Comparison of ENCODE assay signal across 10 mouse cellular contexts in genomic region chr10:39162666-39163484, GRCm38 (mm10). TPM values are rescaled to one million over a fixed set of nuclear protein-coding genes. Genes with fewer than 3 reads are reported as not detected.
DNase-seq lines count a peak whose midpoint lies in the region; ATAC-seq and TF ChIP-seq lines count a peak whose summit lies in the region.
"Had no signal": no experiment of that assay in that cellular context is flagged by ENCODE, and none has a peak within 500 bp of the region (broad histone marks: within the 10 kb centered on the region; RNA-seq: fewer than 3 reads in every experiment).

No protein-coding gene starts in this region.

- H3K27ac ChIP-seq in forebrain, postnatal 0 days (ENCODE audit: low read depth, low read length), result no peak overlapping the region
- H3K27ac ChIP-seq in forebrain, embryonic 12.5 days, result no peak overlapping the region
- H3K27ac ChIP-seq in limb, embryonic 13.5 days, result no peak overlapping the region

- no peaks in the 10 kb centered on the region for H3K27me3 ChIP-seq in forebrain, postnatal 0 days (ENCODE audit: insufficient read depth, low read length)
- H3K27me3 ChIP-seq in forebrain, embryonic 12.5 days, result peaks cover 8% of the 10 kb centered on the region
- no peaks in the 10 kb centered on the region for H3K27me3 ChIP-seq in limb, embryonic 13.5 days
- H3K27me3 ChIP-seq: heart, embryonic 12.5 days had no signal

- H3K9ac ChIP-seq in forebrain, postnatal 0 days, result no peak overlapping the region
- no peak overlapping the region for H3K9ac ChIP-seq in forebrain, embryonic 12.5 days
- no peak overlapping the region for H3K9ac ChIP-seq in limb, embryonic 13.5 days
- H3K9ac ChIP-seq: heart, embryonic 12.5 days had no signal

- ATAC-seq in forebrain, postnatal 0 days, result no peak
- ATAC-seq in forebrain, embryonic 12.5 days (ENCODE audit: low FRiP score), result no peak
- 0 out of 2 replicates have a peak, but pooled peaks have one; percentile 22 for ATAC-seq in limb, embryonic 13.5 days (ENCODE audit: low FRiP score, low read depth)
- ATAC-seq: activated CD4-positive, CD25-positive, alpha-beta regulatory T cell, adult 4 months had no signal

- 38% methylated on average over 18 of the region's 18 CpGs for WGBS in forebrain, postnatal 0 days
- 58% methylated on average over 18 of the region's 18 CpGs for WGBS in forebrain, embryonic 12.5 days
- WGBS in limb, embryonic 13.5 days, result 15% methylated on average over 18 of the region's 18 CpGs

- H3K4me2 ChIP-seq in forebrain, postnatal 0 days (ENCODE audit: low read depth), result 0 out of 2 replicates have a peak overlapping the region, but pooled peaks have one; percentile 8
- H3K4me2 ChIP-seq in forebrain, embryonic 12.5 days, result no peak overlapping the region
- H3K4me2 ChIP-seq in limb, embryonic 13.5 days (replicated peaks), result peak overlapping the region; percentile 50
- H3K4me2 ChIP-seq: heart, embryonic 12.5 days had no signal

- H3K4me1 ChIP-seq in forebrain, postnatal 0 days (ENCODE audit: insufficient read depth), result peaks cover 15% of the 10 kb centered on the region; the same call in 1 of the 2 replicates
- peaks cover 20% of the 10 kb centered on the region for H3K4me1 ChIP-seq in forebrain, embryonic 12.5 days
- H3K4me1 ChIP-seq in limb, embryonic 13.5 days, result peaks cover 9% of the 10 kb centered on the region

- no peak for DNase-seq in forebrain, postnatal 0 days
- DNase-seq in urinary bladder, postnatal 14 days (ENCODE audit: low spot score), result peak; percentile 34
- DNase-seq in urinary bladder, postnatal 36 days (ENCODE audit: low spot score in 2 of 2), result no peak
- no peak for DNase-seq in left cerebral cortex, adult 18-20 months (ENCODE audit: low spot score in 2 of 2)
- no peak for DNase-seq in ovary, postnatal 36 days (ENCODE audit: low spot score)
- no peak for DNase-seq in ovary, postnatal 10 days (ENCODE audit: low spot score)

- H3K36me3 ChIP-seq in forebrain, postnatal 0 days (ENCODE audit: insufficient read depth), result no peaks in the 10 kb centered on the region
- no peaks in the 10 kb centered on the region for H3K36me3 ChIP-seq in forebrain, embryonic 12.5 days (replicated peaks)
- H3K36me3 ChIP-seq in limb, embryonic 13.5 days, result no peaks in the 10 kb centered on the region
- H3K36me3 ChIP-seq: heart, embryonic 12.5 days had no signal

- H3K9me3 ChIP-seq in forebrain, postnatal 0 days (ENCODE audit: low read length), result no peaks in the 10 kb centered on the region
- H3K9me3 ChIP-seq in forebrain, embryonic 12.5 days, result no peaks in the 10 kb centered on the region
- no peaks in the 10 kb centered on the region for H3K9me3 ChIP-seq in limb, embryonic 13.5 days
- H3K9me3 ChIP-seq: heart, embryonic 12.5 days had no signal

- TF ChIP-seq CTCF in forebrain, postnatal 0 days (IDR thresholded peaks at IDR 0.05; ENCODE audit: low read depth), result no peak

- H3K4me3 ChIP-seq in forebrain, postnatal 0 days (ENCODE audit: low read depth, low read length), result no peak overlapping the region
- no peak overlapping the region for H3K4me3 ChIP-seq in forebrain, embryonic 12.5 days (replicated peaks)
- 0 out of 2 replicates have a peak overlapping the region, but pooled peaks have one; percentile 7 for H3K4me3 ChIP-seq in limb, embryonic 13.5 days
- H3K4me3 ChIP-seq: heart, embryonic 12.5 days had no signal

RNA-seq across cellular contexts. Expression of gene Ccn6, which starts 0.7 kb away (rescaled TPM):
- 1.9 TPM in 1 of 2 replicates, not detected in the other for total RNA-seq in forebrain, postnatal 0 days (2014; rRNA removed)
- 0.18 and 0.21 TPM in 2 replicates for polyA plus RNA-seq in forebrain, postnatal 0 days (2015; fragmentation: Nextera tagmentation; extraction: Ambion mirVana)
- 0.19 and 0.32 TPM in 2 replicates for polyA plus RNA-seq in forebrain, embryonic 12.5 days (2016; fragmentation: Nextera tagmentation; extraction: Ambion mirVana)
- polyA plus RNA-seq in limb, embryonic 13.5 days (2015; fragmentation: Nextera tagmentation; extraction: Ambion mirVana), result 0.45 and 0.64 TPM in 2 replicates
- total RNA-seq in left cerebral cortex, adult 18-20 months (2021), result under 1 TPM; 0.23 to 0.60 TPM
- polyA plus RNA-seq: activated CD4-positive, CD25-positive, alpha-beta regulatory T cell, adult 4 months; heart, embryonic 12.5 days had no signal

RNA-seq across cellular contexts. Expression of gene Tube1, which starts 29.1 kb away (rescaled TPM):
- 7.6 and 8.2 TPM in 2 replicates for total RNA-seq in forebrain, postnatal 0 days (2014; rRNA removed)
- polyA plus RNA-seq in forebrain, postnatal 0 days (2015; fragmentation: Nextera tagmentation; extraction: Ambion mirVana), result 3.0 and 3.7 TPM in 2 replicates
- 19.2 and 19.7 TPM in 2 replicates for polyA plus RNA-seq in forebrain, embryonic 12.5 days (2016; fragmentation: Nextera tagmentation; extraction: Ambion mirVana)
- polyA plus RNA-seq in limb, embryonic 13.5 days (2015; fragmentation: Nextera tagmentation; extraction: Ambion mirVana), result 17.3 and 18.8 TPM in 2 replicates
- total RNA-seq in left cerebral cortex, adult 18-20 months (2021), result 1 to 10 TPM; 2.5 to 3.0 TPM

RNA-seq across cellular contexts. Expression of gene Fam229b, which starts 29.2 kb away (rescaled TPM):
- total RNA-seq in forebrain, postnatal 0 days (2014; rRNA removed), result 25.8 and 26.1 TPM in 2 replicates
- 43.1 and 47.3 TPM in 2 replicates for polyA plus RNA-seq in forebrain, postnatal 0 days (2015; fragmentation: Nextera tagmentation; extraction: Ambion mirVana)
- 18.7 and 20.4 TPM in 2 replicates for polyA plus RNA-seq in forebrain, embryonic 12.5 days (2016; fragmentation: Nextera tagmentation; extraction: Ambion mirVana)
- 13.5 and 14.7 TPM in 2 replicates for polyA plus RNA-seq in limb, embryonic 13.5 days (2015; fragmentation: Nextera tagmentation; extraction: Ambion mirVana)
- 10 to 100 TPM; 14.5 to 14.7 TPM for total RNA-seq in left cerebral cortex, adult 18-20 months (2021)
